Mouse (Mus musculus): ENCODE measurements around the gene Gadd45b.

The Gadd45b gene

GRCm38 (mm10) chr10:80934136-80934985, 4.5 kb downstream of the Gadd45b start:
- in situ Hi-C loops (cut with MboI, MseI), result loop anchor here (10.0 kb wide), 1 partner anchor 790 kb away; the partner anchor contains the start of genes Cbarp and Midn

GRCm38 (mm10) chr10:80935241-80935640, 5.4 kb downstream of the Gadd45b start:
- in situ Hi-C loops (cut with MboI, MseI), result loop anchor here (10.0 kb wide), 1 partner anchor 790 kb away; the partner anchor contains the start of genes Cbarp and Midn

- in situ Hi-C loops (cut with MboI, MseI), result loop anchor here (10.0 kb wide), 1 partner anchor 791 kb away; the partner anchor contains the start of genes Cbarp and Midn
These were observed 5.8 kb downstream of the Gadd45b start for GRCm38 (mm10) chr10:80935698-80936097.

DNA sequence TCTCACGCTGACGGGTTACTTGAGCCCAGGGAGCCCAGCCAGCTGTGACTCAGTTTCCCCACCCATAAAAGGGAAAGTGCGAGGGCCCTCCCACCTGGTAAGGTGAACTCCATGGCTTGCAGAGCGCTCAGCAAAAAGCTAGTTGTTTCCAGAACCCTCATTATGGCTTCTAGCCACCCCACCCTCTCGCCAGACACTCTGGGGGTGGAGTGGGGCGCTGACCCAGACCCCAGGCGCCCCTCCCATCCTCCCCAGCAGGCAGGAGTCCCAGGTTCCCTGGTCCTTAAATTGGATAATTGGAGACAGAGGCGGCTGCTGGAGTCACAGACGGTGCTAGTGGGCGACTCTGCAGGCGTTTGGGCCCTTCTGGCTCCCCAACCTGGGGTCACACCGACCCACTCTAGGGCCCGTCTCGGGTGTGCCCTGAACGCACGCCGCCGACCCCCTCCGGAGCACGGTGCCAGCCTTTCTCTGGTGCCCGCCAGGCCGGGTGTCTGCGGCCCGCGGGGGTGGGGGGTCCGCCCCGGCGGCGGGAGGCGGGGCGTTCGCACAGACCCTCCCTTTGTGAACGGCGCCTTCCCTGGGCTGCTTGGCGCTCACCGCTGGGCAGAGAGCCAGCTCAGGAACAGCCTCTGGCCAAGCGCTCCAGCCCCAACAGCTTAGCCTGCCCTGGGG, 6.4 kb downstream of the Gadd45b start:
- in situ Hi-C loops (cut with MboI, MseI), result loop anchor here (10.0 kb wide), 1 partner anchor 791 kb away; the partner anchor contains the start of genes Cbarp and Midn

DNA sequence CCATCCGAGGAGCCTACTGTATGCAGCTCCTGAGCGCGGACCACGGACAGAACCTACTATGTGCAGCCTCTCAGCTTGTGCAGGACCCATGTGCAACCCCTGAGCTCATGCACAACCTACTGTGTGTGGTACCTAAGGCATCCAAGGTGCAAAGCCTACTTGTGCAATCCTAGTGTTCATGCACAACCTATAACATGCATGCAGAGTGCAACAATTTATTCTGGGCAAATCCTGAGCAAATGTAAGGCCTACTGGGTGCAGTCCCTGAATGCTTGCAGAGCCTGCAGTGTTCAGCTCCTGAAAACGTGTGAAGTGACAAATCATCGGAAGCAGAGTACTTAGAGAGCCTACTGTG, 6.9 kb downstream of the Gadd45b start:
- in situ Hi-C loops (cut with MboI, MseI), result loop anchor here (10.0 kb wide), 1 partner anchor 792 kb away; the partner anchor contains the start of genes Cbarp and Midn

DNA sequence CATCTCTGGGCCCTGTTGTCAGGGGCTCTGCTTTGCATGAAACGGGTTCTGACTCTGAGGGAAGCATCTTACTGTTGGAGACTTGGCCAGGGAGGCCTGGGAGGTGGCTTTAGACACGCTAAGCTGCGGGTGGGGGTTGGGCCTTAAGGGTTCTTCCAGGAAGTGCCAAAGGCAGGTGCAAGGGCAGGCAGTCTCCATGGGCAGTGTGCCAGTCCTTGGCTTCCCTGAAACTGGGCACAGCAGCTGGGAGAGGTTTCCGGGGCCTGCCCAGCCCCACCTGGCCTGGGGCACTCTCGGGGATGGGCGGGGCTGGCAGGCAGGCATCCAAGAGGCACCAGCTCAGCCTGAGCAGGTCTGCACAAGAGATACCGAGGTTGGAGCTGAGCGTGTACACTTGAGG, 7.8 kb downstream of the Gadd45b start:
- in situ Hi-C loops (cut with MboI, MseI), result loop anchor here (10.0 kb wide), 1 partner anchor 793 kb away; the partner anchor contains the start of genes Cbarp and Midn

DNA sequence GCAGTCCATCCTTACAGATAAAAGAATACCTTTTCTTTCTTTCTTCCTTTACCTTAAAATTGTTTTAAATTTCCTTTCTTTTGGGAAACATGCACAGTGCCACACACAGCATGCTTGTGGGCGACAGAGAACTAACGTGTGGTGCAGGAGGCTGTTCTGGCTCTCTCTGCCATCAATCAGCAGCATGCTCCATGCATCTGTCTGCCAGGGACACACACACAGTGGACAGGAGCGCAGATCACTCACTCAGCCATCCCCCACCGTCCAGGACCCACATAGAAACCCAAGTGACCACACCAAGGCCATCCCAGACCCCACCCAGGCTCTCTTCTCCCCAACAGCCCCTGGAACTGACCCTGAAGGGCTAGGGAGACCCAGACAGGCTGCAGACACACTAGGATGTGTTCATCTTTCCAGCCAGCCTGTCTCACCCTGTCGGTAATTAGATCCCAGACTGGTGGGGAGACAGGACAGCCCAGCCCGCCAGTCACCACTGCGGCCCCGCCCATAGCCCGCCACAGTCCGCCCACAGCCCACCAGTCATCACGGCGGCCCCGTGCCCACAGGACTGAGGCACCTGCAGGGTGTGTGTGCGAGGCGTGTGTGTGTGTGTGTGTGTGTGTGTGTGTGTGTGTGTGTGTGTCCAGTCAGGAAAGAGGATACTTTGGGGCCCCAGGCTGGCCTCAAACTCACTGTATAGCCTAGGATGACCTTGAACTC, 9.1 kb downstream of the Gadd45b start:
- in situ Hi-C loops (cut with MboI, MseI), result loop anchor here (10.0 kb wide), 1 partner anchor 794 kb away; the partner anchor contains the start of genes Cbarp and Midn

DNA sequence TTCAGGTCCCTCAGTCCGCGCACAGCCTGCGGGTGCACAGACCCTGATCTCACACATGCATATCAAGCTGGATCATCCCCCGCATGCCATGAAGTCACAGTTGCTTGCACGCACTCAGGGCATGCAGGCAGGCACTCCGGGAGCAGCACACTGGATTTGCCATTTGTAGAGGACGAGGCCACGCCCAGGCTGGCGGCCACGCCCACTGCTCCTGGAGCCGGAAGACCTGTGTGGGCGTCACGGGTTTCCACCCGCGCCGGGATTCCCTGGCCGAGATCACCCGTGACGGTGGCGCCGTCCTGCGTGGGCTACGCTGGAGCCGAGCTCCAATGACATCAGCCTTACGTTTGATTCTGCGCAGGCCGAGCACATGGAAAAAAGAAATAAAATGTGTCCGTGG, 9.8 kb downstream of the Gadd45b start:
- in situ Hi-C loops (cut with MboI, MseI), result loop anchor here (10.0 kb wide), 1 partner anchor 795 kb away; the partner anchor contains the start of genes Cbarp and Midn

- in situ Hi-C loops (cut with MboI, MseI), result no loop called here
These were observed 10.6 kb downstream of the Gadd45b start for GRCm38 (mm10) chr10:80940320-80940987.

DNA sequence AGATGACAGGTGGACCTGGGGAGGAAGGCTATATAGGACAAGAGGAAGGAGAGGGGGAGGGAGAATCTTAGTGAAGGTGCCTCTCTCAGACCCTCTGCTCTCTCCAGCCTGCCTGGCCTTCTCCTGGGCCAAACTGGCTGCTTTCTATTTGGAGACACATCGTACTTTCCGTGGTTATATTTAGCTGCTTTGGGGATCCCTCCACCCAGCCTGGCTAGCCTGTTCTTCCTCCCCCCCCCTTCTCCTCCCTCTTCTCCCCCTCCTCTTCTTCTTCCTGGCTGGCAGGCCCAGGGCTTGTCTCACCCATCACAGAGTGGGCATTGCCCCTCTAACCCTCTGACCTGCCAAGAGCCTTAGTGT, 11.1 kb downstream of the Gadd45b start:
- in situ Hi-C loops (cut with MboI, MseI), result no loop called here

GRCm38 (mm10) chr10:80942919-80943318, 13.0 kb downstream of the Gadd45b start:
- in situ Hi-C loops (cut with MboI, MseI), result no loop called here

DNA sequence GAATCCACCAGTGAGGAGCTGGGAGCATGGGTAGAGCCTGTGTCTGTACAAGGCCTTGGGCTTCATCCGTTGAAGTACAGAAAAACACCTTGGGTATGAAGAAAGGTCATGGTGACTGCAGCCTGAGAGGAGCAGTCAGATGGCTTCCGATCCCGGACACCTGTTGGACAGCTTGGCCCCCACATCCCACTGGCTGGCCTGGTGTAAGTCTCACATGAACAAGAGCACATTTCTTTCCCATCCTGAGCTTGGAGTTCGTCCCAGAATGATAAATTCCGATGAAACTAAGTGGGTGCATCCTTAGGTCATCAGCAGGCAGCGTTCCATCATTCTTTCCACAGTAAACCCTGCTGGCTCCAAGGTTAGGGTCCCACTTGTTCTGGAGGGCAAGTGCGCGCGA, 13.8 kb downstream of the Gadd45b start:
- in situ Hi-C loops (cut with MboI, MseI), result no loop called here

DNA sequence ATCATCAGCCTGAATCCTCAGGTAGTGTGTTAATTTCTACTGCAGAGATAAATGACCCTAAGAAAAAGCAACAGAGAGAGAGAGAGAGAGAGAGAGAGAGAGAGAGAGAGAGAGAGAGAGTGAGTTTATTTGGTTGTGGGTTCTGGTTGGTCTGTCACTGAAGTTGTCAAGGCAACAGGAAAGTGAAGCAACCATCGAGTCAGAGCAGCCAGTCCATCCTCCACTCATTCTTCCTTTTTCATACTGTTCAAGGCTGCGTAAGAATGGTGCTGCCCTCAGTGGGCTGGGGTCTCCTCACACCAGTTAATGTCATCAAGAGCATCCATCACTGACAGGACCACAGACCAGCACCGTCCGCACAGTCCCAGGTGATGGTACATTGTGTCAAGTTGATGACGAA, 14.4 kb downstream of the Gadd45b start:
- in situ Hi-C loops (cut with MboI, MseI), result no loop called here

GRCm38 (mm10) chr10:80946684-80947437, 17.0 kb downstream of the Gadd45b start:
- in situ Hi-C loops (cut with MboI, MseI), result no loop called here

DNA sequence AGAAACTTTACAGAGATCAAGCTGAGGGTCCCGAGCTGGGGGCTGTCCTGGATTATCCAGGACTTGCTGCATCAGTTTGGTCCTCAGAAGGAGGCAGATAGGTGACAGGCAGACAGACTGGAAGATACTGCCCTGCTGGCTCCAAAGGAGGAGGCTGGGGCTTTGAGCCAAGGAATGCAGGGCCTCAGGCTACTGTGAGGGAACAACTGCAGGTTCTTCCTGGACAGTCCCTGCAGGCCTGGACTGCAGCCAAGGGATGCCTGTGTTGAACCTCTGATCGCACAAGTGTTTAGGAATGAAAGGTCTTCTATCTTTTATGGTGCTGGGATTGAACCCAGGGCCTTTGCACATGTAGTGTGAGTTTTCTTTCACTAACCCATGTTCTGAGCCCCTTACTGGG, 17.9 kb downstream of the Gadd45b start:
- in situ Hi-C loops (cut with MboI, MseI), result no loop called here

DNA sequence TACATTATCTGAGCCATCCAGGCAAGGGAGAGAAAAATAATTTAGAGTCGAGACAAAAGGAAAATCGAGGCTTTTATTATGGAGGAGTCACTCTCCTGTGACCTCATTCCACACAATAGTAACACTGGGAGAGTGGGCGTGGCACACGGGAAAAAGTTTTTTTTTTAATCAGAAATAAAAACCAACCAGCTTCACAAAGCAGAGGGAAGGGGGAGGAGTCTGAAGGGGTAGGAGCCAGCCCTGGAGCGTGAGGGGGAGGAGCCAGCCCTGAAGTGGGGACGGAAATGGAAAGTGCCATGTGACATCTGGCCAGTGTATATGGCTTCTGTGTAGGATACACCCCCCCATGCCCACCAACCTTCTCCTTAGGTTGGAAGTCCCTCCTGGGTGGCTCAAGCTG, 18.7 kb downstream of the Gadd45b start:
- in situ Hi-C loops (cut with MboI, MseI), result no loop called here

- in situ Hi-C loops (cut with MboI, MseI), result no loop called here
These were observed 19.2 kb downstream of the Gadd45b start for GRCm38 (mm10) chr10:80949081-80949480.

DNA sequence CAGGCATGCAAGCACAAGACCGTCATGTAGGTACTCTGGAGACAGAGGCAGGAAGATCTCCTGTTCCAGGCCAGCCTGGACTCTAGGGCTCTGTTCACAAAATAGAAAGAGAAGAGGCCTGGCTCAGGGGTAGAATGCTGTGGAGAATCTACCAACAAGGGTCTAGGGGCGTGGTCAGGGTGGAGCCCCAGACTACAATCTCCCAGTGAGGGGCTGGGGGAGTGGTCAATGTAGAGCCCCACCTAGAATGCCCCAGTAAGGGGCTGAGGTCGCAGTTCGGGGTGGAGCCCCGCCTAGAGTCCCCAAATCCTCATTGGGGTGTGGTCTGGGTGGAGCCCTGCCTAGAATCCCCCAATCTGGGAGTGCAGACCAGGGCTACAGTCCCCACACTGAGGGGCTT, 20.4 kb downstream of the Gadd45b start:
- in situ Hi-C loops (cut with MboI, MseI), result loop anchor here (10.0 kb wide), 1 partner anchor 356 kb away; the partner anchor contains the start of gene Abhd17a

DNA sequence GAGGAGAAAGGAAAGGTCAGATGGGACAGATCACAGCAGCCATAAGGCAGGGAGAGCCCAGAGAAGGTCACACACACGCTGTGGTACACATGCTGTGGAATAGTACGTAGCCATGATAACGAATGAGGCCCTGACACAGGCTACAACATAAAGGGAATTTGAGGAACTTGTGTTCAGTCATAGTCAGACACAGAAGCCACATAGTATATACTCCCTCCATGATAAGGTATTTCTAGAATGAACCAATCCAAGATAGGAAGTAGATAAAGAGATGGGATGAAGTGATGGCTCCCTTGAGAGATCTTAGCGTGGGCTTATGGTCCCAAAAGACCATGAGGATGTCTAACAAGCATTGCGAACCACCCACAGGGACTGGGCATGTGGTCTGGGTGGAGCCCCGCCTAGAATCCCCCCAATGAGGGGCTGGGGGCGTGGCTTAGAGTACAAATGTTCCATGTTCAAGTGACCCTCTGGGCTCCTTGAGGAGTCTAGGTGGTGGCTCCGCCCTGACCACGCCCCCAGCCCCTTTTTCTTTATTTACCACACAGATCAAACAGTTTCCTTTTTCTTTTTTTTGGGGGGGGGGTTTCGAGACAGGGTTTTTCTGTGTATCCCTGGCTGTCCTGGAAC, 22.0 kb downstream of the Gadd45b start:
- in situ Hi-C loops (cut with MboI, MseI), result loop anchor here (10.0 kb wide), 1 partner anchor 357 kb away; the partner anchor contains the start of gene Abhd17a

DNA sequence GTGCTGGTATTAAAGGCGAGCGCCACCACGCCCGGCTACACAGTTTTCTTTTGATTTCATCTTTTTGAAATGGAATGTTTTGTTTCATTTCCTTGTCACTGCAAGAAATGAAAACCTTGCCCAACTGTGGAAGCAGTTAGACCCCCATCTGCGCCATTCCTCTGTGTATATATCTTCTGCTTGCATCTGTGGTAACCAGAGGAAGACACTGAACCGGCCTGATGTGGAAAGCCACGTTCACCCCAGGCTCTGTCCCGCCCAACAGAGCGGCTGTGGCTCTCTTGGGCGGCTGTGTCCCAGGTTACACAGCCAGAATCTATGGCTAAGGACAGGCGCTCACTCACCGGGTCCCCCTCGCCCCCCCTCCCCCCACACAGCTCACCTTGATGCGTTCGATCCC, 22.6 kb downstream of the Gadd45b start:
- in situ Hi-C loops (cut with MboI, MseI), result loop anchor here (10.0 kb wide), 1 partner anchor 358 kb away; the partner anchor contains the start of gene Abhd17a

Measured in T-helper 2 cell (primary cell).